Mouse (Mus musculus) stomach, postnatal 0 days (tissue): ENCODE results near the gene Nphp4. TPM values are rescaled to one million over a fixed set of nuclear protein-coding genes. Genes with fewer than 3 reads are reported as not detected.

Source experiments
- ATAC-seq: fragments of 200-750 bp; cut with Nextera tagmentation; 2 replicates; pipeline ENCODE4 v1.8.0; 2017; ENCODE audit not compliant: low FRiP score, low TSS enrichment
- DNase-seq: peaks from one replicate; pipeline ENCODE4 v3.0.0-alpha.2; 2016; ENCODE audit warnings: low spot score
- H3K27ac ChIP-seq: fragments of 300-500 bp; sonication (generic); replicated peaks from 2 replicates; pipeline ENCODE4 v1.5.1; 2014; ENCODE audit warnings: mild to moderate bottlenecking, control low read depth
- H3K27me3 ChIP-seq: fragments of 300-500 bp; sonication (generic); 2 replicates; pipeline ENCODE4 v1.6.1; 2014; ENCODE audit warnings: low read length; ENCODE audit not compliant: control insufficient read depth, insufficient read depth
- H3K36me3 ChIP-seq: fragments of 300-500 bp; sonication (generic); 2 replicates; pipeline ENCODE4 v1.6.1; 2014; ENCODE audit warnings: low read length, mixed read lengths; ENCODE audit not compliant: control insufficient read depth, insufficient read depth
- H3K4me1 ChIP-seq: fragments of 300-500 bp; sonication (generic); replicated peaks from 2 replicates; pipeline ENCODE4 v1.6.1; 2014; ENCODE audit warnings: antibody characterized with exemption; ENCODE audit not compliant: control insufficient read depth, insufficient read depth
- H3K4me2 ChIP-seq: fragments of 300-500 bp; sonication (generic); replicated peaks from 2 replicates; pipeline ENCODE4 v1.6.1; 2014; ENCODE audit warnings: low read depth, mild to moderate bottlenecking, control low read depth, moderate library complexity
- H3K4me3 ChIP-seq: fragments of 300-500 bp; sonication (generic); 2 replicates; pipeline ENCODE4 v1.5.1; 2014; ENCODE audit warnings: low read depth, low read length, control low read depth
- H3K9ac ChIP-seq: fragments of 300-500 bp; sonication (generic); 2 replicates; pipeline ENCODE4 v1.6.1; 2014; ENCODE audit warnings: mild to moderate bottlenecking, low read length, control low read depth, mixed read lengths
- H3K9me3 ChIP-seq: fragments of 300-500 bp; sonication (generic); 2 replicates; pipeline ENCODE4 v1.6.1; 2016; ENCODE audit warnings: low read length; ENCODE audit not compliant: control insufficient read depth
- CTCF ChIP-seq: IDR thresholded peaks from 2 replicates; pipeline ENCODE4 v1.5.1; 2016; ENCODE audit warnings: antibody characterized with exemption, low read depth, mild to moderate bottlenecking, moderate library complexity
- EP300 ChIP-seq: optimal IDR thresholded peaks from 2 replicates; pipeline ENCODE3; 2016; ENCODE audit warnings: antibody characterized with exemption
- WGBS: fragments of 180-500 bp; shearing (Covaris S2); extraction: QIAGEN DNeasy Blood & Tissue Kit; methylation state at CpG from one replicate; pipeline ENCODE4 v1.1.7; 2014; 5-methylcytosine and 5-hydroxymethylcytosine counted together
- polyA plus RNA-seq: library from polyadenylated mRNA; unstranded; fragments of >200 nt; fragmentation: Nextera tagmentation; extraction: Ambion mirVana; gene quantifications from 2 replicates; pipeline ENCODE4 v1.2.1, GENCODE M21; 2015

Gene Nphp4
- polyA plus RNA-seq, 1 experiment from 2014 or later = 0.58 TPM

DNA sequence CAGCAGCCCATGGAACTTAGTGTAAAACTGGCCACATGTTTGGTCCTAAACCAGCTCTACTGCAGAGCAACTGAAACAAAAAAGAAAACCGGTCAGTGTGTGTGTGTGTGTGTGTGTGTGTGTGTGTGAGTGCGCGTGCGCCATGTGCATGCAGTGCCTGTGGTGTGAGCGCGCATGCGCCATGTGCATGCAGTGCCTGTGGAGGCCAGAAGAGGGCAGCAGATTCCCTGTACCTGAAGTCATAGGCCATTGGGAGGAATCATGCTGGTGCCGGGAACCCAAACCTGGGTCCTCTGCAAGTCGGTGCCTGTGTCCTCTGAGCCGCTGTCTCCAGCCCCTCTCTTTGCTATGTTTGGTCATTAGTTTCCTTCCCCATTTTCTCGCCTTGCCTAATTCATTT lies 65.9 kb downstream of the Nphp4 start:
- Histone ChIP-seq H3K27me3 (no peaks in the 10 kb centered on the region), H3K27ac (no peak overlapping the region), H3K4me2 (no peak overlapping the region), H3K4me1 (no peaks in the 10 kb centered on the region), H3K4me3 (no peak overlapping the region), H3K9me3 (no peaks in the 10 kb centered on the region), H3K36me3 (no peaks in the 10 kb centered on the region), H3K9ac (no peak overlapping the region)
- TF ChIP-seq CTCF = peak; percentile 36
- no peak for TF ChIP-seq EP300
- 95% methylated on average over 11 of the region's 11 CpGs for WGBS
- ATAC-seq (no peak), DNase-seq (no peak)

- TF ChIP-seq CTCF (peak; percentile 37), EP300 (no peak)
- H3K27me3 ChIP-seq = no peaks in the 10 kb centered on the region
- H3K9ac ChIP-seq = no peak overlapping the region
- 62% methylated on average over 8 of the region's 8 CpGs for WGBS
- no peak for DNase-seq
- no peak for ATAC-seq
- no peaks in the 10 kb centered on the region for H3K4me1 ChIP-seq
- no peak overlapping the region for H3K4me2 ChIP-seq
- no peak overlapping the region for H3K4me3 ChIP-seq
- H3K36me3 ChIP-seq = no peaks in the 10 kb centered on the region
- H3K27ac ChIP-seq = no peak overlapping the region
- H3K9me3 ChIP-seq = no peaks in the 10 kb centered on the region
Measured at GRCm38 (mm10) chr4:152546481-152546880, 70.0 kb downstream of the Nphp4 start.

- no peak overlapping the region for H3K4me3 ChIP-seq
- no peaks in the 10 kb centered on the region for H3K9me3 ChIP-seq
- DNase-seq (no peak), ATAC-seq (no peak)
- H3K4me2 ChIP-seq = no peak overlapping the region
- TF ChIP-seq EP300 = no peak
- no peak for TF ChIP-seq CTCF
- H3K36me3 ChIP-seq = no peaks in the 10 kb centered on the region
- no peaks in the 10 kb centered on the region for H3K27me3 ChIP-seq
- H3K4me1 ChIP-seq = no peaks in the 10 kb centered on the region
- no peak overlapping the region for H3K27ac ChIP-seq
- 45% methylated on average over 37 of the region's 37 CpGs for WGBS
- no peak overlapping the region for H3K9ac ChIP-seq
Measured at GRCm38 (mm10) chr4:152547886-152548663, 71.6 kb downstream of the Nphp4 start.

DNA sequence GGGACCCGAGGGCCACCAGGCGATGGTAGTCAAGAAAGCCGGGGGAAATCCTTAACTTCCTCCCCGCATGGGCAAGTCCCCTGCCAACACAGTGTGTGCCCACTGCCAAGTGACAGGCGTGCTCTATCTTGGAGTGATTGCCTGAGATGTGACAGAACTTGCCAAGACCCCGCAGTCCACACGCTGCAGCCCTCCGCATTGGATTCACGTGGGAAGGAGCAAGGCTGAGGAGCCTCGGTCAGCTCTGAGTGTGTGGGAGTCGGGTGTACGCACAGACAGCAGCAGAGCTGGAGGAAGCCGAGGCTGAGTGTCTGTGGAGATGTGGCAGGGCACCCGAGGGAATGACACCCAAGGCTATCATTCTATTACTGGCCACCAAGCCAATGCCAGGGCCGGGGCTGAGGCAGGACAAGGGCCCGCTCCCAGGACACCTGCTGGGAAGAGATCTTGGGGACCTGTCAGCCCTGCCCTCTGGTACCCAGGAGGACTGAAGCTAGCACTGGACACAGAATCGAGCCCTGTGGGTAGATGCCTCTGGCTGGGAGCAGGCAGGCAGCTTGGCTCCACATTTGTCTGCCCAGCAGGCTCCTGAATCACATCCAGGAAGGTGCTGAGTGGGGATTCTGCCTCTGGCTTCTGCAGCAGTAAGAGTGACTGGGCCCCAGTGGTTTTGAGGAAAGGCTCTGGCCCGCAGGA lies 73.1 kb downstream of the Nphp4 start:
- TF ChIP-seq EP300 (no peak), CTCF (no peak)
- Histone ChIP-seq H3K9me3 (no peaks in the 10 kb centered on the region), H3K36me3 (no peaks in the 10 kb centered on the region), H3K4me3 (no peak overlapping the region), H3K9ac (no peak overlapping the region), H3K4me2 (no peak overlapping the region), H3K27me3 (no peaks in the 10 kb centered on the region), H3K4me1 (no peaks in the 10 kb centered on the region), H3K27ac (no peak overlapping the region)
- ATAC-seq (no peak), DNase-seq (no peak)
- 90% methylated on average over 18 of the region's 18 CpGs for WGBS

DNA sequence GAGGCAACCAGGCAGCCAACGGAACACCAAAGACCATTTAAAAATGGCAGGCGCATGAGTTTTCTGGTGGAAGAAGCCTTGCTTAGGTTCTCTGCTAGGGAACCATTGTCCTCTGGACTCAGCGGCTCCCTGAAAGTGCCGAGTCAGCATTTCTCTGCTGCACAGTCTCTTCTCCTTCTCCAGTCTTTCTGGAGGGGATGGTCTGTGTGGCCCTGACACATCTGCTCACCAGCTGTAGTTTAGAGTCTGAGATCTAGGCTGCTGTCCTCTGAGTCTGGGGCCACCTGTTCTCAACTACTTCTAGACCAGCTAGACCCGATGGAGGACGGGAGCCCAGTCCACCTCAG lies 73.7 kb downstream of the Nphp4 start:
- Histone ChIP-seq H3K36me3 (no peaks in the 10 kb centered on the region), H3K4me1 (no peaks in the 10 kb centered on the region), H3K4me3 (no peak overlapping the region), H3K27ac (no peak overlapping the region), H3K9ac (no peak overlapping the region), H3K9me3 (no peaks in the 10 kb centered on the region), H3K27me3 (no peaks in the 10 kb centered on the region), H3K4me2 (no peak overlapping the region)
- 87% methylated on average over 6 of the region's 6 CpGs for WGBS
- ATAC-seq (no peak), DNase-seq (no peak)
- TF ChIP-seq EP300 = no peak
- TF ChIP-seq CTCF = no peak

DNA sequence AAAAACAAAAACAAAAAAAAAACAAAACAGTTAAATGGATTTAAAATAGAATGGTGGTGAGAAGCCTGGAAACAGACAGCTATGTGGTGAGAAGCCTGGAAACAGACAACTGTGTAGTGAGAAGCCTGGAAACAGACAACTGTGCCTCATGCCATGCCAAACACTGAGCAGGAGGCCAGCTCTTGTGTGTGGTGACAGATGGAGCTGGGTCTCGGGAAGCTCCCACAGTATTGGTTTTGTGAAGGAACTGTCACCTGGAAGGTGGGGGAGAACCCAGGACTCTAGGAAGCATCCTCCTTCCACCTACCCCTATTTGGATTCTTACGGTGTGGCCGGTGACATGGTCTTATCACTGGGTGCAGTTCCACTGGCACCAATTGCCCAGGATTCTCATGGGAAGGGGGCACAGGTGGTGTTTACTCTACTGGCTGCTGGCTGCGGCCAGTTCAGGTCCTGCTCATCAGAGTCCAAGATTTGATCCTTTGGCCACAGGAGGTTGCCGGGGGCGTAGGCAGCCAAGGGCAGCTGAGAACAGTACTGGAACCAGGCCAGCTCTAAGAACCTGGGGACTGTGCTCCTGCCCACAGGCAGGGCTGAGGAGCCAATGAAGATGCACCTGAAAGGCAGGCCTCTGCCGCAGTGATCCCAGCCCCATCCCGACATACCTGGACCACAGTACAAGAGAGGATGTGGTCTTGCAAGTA lies 77.2 kb downstream of the Nphp4 start:
- ATAC-seq (no peak), DNase-seq (no peak)
- Histone ChIP-seq H3K9ac (no peak overlapping the region), H3K4me1 (no peaks in the 10 kb centered on the region), H3K27ac (no peak overlapping the region), H3K9me3 (no peaks in the 10 kb centered on the region), H3K4me3 (no peak overlapping the region), H3K27me3 (no peaks in the 10 kb centered on the region), H3K36me3 (no peaks in the 10 kb centered on the region), H3K4me2 (no peak overlapping the region)
- 88% methylated on average over 8 of the region's 8 CpGs for WGBS
- TF ChIP-seq EP300 (no peak), CTCF (no peak)
